Mouse (Mus musculus) layer of hippocampus, postnatal 36 days (tissue): ENCODE results near the gene Gm20708. TPM values are rescaled to one million over a fixed set of nuclear protein-coding genes. Genes with fewer than 3 reads are reported as not detected.

Experiments
- total RNA-seq, 2 experiments: library from RNA; stranded (reverse); gene quantifications; 2 replicates each; pipeline ENCODE4 v1.2.3; 2021

Gene Gm20708
- total RNA-seq, 2 experiments from 2014 or later, result 1.5 to 1.7 TPM

Other genes with a start within 250 kb of the Gm20708 start
- 10 to 100 TPM; 67.5 to 75.6 TPM for gene Tnrc6c, start 155.4 kb upstream of the Gm20708 start, total RNA-seq
- gene Tmc8, start 27.6 kb upstream of the Gm20708 start, total RNA-seq, result under 1 TPM; 0.47 to 0.83 TPM
- gene Tmc6, start 27.5 kb upstream of the Gm20708 start, total RNA-seq, result 1 to 10 TPM; 7.3 to 9.7 TPM
- gene 6030468B19Rik, start 12.0 kb upstream of the Gm20708 start, total RNA-seq, result under 1 TPM in 1 of 2 experiments, not detected in 1; 0.61 TPM
- 10 to 100 TPM; 10.4 to 16.9 TPM for gene Syngr2, start within 50 bp of the Gm20708 start, total RNA-seq
- gene Afmid, start 16.3 kb downstream of the Gm20708 start, total RNA-seq, result 1 to 10 TPM; 3.8 to 4.0 TPM
- gene Tk1, start 16.4 kb downstream of the Gm20708 start, total RNA-seq, result under 1 TPM; 0.88 to 0.97 TPM
- 1 to 10 TPM in 1 of 2 experiments, under 1 TPM in 1; 0.77 to 1.4 TPM for gene Birc5, start 39.6 kb downstream of the Gm20708 start, total RNA-seq
- under 1 TPM in 1 of 2 experiments, not detected in 1; 0.33 TPM for gene Tmem235, start 51.1 kb downstream of the Gm20708 start, total RNA-seq
- 1 to 10 TPM; 3.0 to 3.8 TPM for gene Tha1, start 63.8 kb downstream of the Gm20708 start, total RNA-seq
- 1 to 10 TPM; 1.3 to 1.4 TPM for gene Socs3, start 160.4 kb downstream of the Gm20708 start, total RNA-seq
- 10 to 100 TPM; 75.1 to 79.4 TPM for gene Pgs1, start 176.6 kb downstream of the Gm20708 start, total RNA-seq